Mouse (Mus musculus): ENCODE measurements around the gene Ctnna3.
"Not testable (repeated sequence)": the region's sequence is repeated elsewhere in the genome, so short reads cannot be mapped to it uniquely, and the experiment has no call there.

The Ctnna3 gene

GRCm38 (mm10) chr10:64146511-64146910 is 716.6 kb downstream of the Ctnna3 start:
- DNase-seq (ENCODE audit: low read depth, low spot score), result no peak

- DNase-seq (ENCODE audit: low read depth, low spot score), result no peak
Measured at GRCm38 (mm10) chr10:64181696-64182095, 751.8 kb downstream of the Ctnna3 start.

- no peak for DNase-seq (ENCODE audit: low read depth, low spot score)
Measured at GRCm38 (mm10) chr10:64182731-64183130, 752.8 kb downstream of the Ctnna3 start.

GRCm38 (mm10) chr10:64188046-64188445 is 758.1 kb downstream of the Ctnna3 start:
- DNase-seq (ENCODE audit: low read depth, low spot score), result no peak

- DNase-seq (ENCODE audit: low read depth, low spot score), result no peak
Measured at GRCm38 (mm10) chr10:64197584-64197983, 767.7 kb downstream of the Ctnna3 start.

- no peak for DNase-seq (ENCODE audit: low read depth, low spot score)
Measured at GRCm38 (mm10) chr10:64215632-64216031, 785.7 kb downstream of the Ctnna3 start.

- no peak for DNase-seq (ENCODE audit: low read depth, low spot score)
Measured at GRCm38 (mm10) chr10:64223023-64223422, 793.1 kb downstream of the Ctnna3 start.

- no peak for DNase-seq (ENCODE audit: low read depth, low spot score)
Measured at GRCm38 (mm10) chr10:64224007-64224406, 794.1 kb downstream of the Ctnna3 start.

- no peak for DNase-seq (ENCODE audit: low read depth, low spot score)
Measured at GRCm38 (mm10) chr10:64224424-64224823, 794.5 kb downstream of the Ctnna3 start.

GRCm38 (mm10) chr10:64225826-64226225 is 795.9 kb downstream of the Ctnna3 start:
- DNase-seq (ENCODE audit: low read depth, low spot score), result not testable (repeated sequence)

GRCm38 (mm10) chr10:64243421-64243820 is 813.5 kb downstream of the Ctnna3 start:
- DNase-seq (ENCODE audit: low read depth, low spot score), result no peak

- DNase-seq (ENCODE audit: low read depth, low spot score), result no peak
Measured at GRCm38 (mm10) chr10:64268156-64268555, 838.3 kb downstream of the Ctnna3 start.

GRCm38 (mm10) chr10:64275143-64275542 is 845.2 kb downstream of the Ctnna3 start:
- DNase-seq (ENCODE audit: low read depth, low spot score), result no peak

GRCm38 (mm10) chr10:64278836-64279235 is 848.9 kb downstream of the Ctnna3 start:
- no peak for DNase-seq (ENCODE audit: low read depth, low spot score)

- no peak for DNase-seq (ENCODE audit: low read depth, low spot score)
Measured at GRCm38 (mm10) chr10:64305802-64306201, 875.9 kb downstream of the Ctnna3 start.

- no peak for DNase-seq (ENCODE audit: low read depth, low spot score)
Measured at GRCm38 (mm10) chr10:64311622-64312292, 881.9 kb downstream of the Ctnna3 start.

- DNase-seq (ENCODE audit: low read depth, low spot score), result no peak
Measured at GRCm38 (mm10) chr10:64320332-64320731, 890.4 kb downstream of the Ctnna3 start.

- no peak for DNase-seq (ENCODE audit: low read depth, low spot score)
Measured at GRCm38 (mm10) chr10:64342702-64343379, 912.9 kb downstream of the Ctnna3 start.

GRCm38 (mm10) chr10:64373288-64373687 is 943.4 kb downstream of the Ctnna3 start:
- no peak for DNase-seq (ENCODE audit: low read depth, low spot score)

- DNase-seq (ENCODE audit: low read depth, low spot score), result no peak
Measured at GRCm38 (mm10) chr10:64377751-64378150, 947.9 kb downstream of the Ctnna3 start.

GRCm38 (mm10) chr10:64396579-64396978 is 966.7 kb downstream of the Ctnna3 start:
- DNase-seq (ENCODE audit: low read depth, low spot score), result no peak

GRCm38 (mm10) chr10:64418396-64418795 is 988.5 kb downstream of the Ctnna3 start:
- peak; percentile 17 for DNase-seq (ENCODE audit: low read depth, low spot score)

GRCm38 (mm10) chr10:64438736-64439135 is 1008.8 kb downstream of the Ctnna3 start:
- DNase-seq (ENCODE audit: low read depth, low spot score), result no peak

Measured in ES-CJ7 (cell line).